Mouse (Mus musculus) mouse trophoblast stem cell (cell line): ENCODE data around the gene Plvap.

Experiments
- in situ Hi-C, 2 experiments: fragments of 300-500 bp; cut with MseI, MboI; formaldehyde crosslinking; loops; 2 replicates in 1 of 2; 3 replicates in 1 of 2; pipeline ENCODE4 v1.15.1; 2025

Gene Plvap

GRCm38 (mm10) chr8:71487691-71488445, 23.7 kb downstream of the Plvap start, which contains the start of gene Gtpbp3:
Gene Gtpbp3, plus strand, starts transcription at chr8:71488103.
- in situ Hi-C loops, result no loop called here

DNA sequence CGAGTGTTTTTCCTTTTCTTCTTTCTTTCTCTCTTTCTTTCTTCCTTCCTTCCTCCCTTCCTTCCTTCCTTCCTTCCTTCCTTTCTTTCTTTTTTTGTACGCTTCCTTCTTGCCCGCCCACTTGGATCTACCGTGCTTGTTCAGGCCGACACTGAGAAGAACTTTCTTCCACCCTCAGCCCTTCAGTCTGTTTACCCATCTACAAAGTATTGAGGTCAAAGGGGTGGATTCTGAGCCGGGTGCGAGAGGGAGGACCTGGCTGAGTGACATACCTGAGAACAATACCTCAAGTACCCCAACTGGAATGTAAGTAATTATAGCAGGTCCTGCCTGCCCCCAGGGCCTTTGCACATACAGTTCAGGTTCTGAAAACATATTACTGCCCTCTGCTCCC, 25.4 kb downstream of the Plvap start:
- in situ Hi-C loops, result no loop called here

DNA sequence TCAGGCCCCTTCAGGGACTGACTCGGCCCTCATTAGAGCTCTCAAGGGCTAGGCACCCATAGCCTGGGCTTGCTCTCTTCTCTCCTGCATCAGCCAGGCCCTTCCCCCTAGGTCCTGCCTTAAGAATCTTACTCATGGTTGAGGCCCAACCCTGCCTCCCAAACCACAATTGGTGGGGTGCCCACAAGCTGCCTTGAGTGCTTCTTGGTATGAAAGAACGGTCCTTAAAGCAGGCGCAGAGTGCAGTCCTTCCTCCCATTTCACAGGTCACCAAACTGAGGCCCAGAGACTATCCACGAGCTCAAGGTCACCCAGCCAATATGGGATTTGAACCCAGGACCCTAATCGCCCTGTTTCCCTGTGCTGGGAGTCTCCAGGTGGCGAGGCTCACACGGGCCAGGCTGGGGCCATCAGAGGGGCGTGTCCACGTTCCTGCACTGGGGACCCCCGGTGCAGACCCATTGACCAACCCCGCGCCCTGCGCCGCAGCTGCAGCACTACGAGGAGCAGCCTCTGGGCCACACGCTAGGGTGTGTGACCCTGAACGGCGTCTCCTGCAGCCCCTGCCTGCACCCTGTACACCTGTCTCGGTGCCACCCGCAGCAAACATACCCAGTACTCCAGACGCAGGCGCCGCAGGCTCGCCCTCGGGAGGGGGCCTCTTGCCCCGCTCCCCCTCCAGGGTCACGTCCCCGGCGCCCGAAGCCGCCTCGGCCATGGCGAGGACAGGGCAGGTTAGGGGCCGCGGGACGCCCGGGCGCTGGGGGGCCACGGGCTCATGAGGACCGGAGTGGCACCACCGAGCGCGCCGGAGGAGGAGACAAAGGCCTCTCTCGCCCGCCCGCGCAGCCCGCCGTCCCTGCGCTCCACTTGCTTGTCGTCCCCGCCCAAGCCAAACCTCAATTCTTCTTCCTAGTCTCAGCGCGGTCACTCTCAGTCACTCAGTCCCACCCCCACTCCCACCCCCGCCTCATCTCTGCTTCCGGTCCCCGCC, 26.1 kb downstream of the Plvap start, which contains the start of gene Ano8:
TSS of gene Ano8 (minus strand) at position 822 of the 994 bp plus-strand sequence.
- in situ Hi-C loops, result no loop called here

DNA sequence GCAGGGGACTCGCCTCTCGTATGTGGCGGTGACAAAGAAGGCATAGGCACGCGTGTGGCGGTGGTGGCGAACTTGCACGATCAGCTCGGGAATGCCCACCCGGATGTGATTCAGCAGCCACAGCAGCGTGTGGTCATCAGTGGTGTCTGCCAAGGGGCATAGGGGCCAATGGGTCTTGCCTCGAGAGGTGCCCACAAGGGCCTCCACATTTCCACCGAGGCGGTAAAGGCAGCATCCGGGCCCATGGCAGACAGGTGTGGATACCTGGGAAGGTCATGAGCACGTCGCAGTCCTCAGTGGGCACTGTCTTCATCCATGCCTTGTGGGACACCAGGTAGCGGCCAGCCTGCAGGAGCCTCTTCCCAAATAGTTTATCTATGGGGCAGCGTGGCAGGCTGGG, 26.8 kb downstream of the Plvap start:
- in situ Hi-C loops, result no loop called here

DNA sequence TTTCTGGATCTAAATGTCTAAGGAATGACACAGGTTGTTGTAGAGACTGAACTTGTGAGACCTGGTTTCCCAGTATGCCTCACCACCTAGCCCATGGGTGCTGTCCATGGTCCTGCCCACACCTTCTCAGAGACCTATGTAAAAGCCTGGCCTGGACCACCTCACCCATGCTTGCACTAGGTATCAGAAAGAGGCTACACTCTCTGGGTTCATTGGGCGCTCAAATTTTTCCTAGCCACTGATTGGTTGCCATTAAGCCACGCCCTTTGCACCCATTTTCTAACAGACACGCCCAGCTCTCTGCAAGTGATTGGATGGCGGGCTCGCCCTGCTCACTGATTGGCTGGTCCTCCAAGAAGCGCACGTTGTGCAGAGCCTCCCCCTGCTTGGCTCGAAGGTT, 27.6 kb downstream of the Plvap start:
- in situ Hi-C loops, result no loop called here

DNA sequence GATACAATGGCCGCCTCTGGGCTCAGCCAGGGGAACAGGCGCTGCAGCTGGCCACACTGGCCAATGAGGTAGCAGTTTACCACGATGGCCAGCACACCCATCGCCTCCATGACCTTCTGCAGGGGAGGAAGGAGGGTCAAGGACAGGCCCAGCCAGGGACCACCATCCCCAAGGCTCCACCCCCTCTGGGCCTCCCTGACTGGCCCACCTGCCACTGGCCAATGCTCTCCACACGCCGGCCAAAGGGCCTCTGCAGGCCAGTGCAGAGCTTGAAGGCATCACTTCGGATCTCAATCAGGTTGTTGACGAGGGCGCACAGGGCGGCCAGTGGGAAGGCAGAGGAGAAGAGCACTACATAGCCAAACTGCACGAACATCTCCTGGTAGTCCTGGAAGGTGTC, 32.6 kb downstream of the Plvap start:
- in situ Hi-C loops, result no loop called here

- in situ Hi-C loops, result no loop called here
Observed at GRCm38 (mm10) chr8:71477196-71477845, 34.2 kb downstream of the Plvap start.

DNA sequence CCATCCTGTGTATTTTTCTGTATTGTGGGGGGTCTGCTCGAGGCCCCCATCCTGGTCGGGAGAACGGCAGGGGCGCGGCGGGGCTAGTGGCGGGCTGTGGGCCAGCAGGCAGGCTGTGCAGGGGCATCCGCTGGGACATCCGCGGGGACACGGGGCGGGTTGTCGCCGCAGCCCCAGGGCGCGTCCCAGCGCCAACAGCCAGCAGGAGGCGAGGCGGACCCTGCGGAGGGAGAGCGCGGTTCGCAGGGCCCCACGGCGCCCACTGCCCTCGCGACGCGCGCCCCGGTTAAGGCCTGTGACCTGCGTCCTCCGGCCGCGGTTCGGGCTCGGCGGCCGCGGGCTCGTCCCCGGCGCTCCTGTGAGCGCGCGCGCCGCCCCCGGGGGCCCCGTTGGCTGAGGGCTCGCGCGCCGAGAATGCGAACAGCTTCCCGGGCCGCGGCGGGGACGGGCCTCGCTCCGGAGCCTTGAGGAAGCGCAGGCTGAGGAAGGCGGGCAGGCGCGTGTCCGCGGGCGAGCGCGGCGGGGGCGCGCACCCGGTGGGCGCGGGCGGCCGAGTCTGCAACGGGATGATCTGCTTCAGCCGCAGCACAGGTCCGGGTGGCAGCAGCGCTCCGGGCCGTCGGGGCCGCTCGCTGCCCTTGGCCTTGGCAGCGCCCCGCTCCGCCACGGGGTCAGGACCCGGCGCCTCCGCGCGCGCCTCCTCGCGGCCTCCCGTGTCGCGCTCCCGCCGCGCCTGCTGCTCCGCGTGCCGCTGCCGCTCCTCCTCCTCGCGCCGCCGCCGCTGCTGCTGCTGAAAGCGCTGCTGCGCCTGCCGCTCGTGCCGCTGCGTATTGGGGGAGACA, 35.2 kb downstream of the Plvap start:
- in situ Hi-C loops, result no loop called here

- in situ Hi-C loops, result no loop called here
Observed at GRCm38 (mm10) chr8:71475702-71476075, 35.9 kb downstream of the Plvap start.

GRCm38 (mm10) chr8:71474785-71475701, 36.5 kb downstream of the Plvap start:
- in situ Hi-C loops, result no loop called here

- in situ Hi-C loops, result no loop called here
Observed at GRCm38 (mm10) chr8:71474344-71474743, 37.2 kb downstream of the Plvap start.

DNA sequence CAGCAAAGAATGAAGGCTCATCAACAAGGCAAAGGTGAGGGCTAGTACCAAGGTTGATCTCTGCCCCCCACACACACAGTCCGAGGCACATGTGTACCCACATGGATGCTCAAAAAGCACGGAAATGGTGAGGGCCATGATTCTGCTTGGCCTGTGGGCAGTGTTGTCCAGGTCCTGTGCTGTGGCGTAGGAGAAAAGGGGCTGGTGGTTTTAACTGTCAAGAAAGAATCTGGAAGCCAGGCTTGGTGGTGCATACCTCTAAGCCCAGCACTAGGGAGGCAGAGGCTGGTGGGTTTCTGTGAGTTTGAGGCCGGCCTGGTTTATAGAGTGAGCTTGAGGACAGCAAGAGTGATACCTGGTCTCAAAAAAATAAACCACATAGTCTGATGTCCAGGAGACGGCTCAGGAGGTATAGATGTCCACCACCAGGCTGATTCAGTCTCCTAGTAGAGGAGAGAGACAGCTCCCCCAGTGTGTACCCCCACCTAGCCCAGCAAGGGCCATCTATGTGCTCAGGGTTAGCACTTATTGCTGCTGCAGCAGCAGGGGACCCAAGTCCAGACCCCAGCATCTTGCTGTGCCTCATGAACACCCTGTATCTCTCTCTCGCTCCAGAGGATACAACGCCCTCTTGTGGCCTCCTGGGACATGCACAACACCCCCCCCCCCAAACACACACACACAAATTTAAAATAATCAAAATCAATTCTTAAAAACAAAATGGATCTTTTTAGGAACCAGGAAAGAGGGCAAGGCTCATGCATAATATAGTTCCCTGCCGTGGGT, 38.8 kb downstream of the Plvap start:
- in situ Hi-C loops, result no loop called here

DNA sequence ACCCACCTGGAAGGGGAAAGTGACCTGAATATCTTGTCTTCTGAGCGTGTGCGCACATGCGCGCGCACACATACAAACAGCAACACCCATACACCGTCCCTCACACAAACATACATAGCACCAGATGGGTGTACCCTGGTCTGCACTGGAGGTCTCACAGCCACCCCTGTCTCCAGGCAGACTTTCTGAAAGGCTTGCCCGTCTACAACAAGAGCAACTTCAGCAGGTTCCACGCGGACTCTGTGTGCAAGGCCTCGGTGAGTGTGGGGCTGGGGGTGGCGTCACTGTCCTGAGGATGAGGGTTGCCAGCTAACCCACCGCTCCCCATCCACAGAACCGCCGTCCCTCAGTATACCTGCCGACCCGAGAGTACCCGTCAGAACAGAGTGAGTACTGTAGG, 39.7 kb downstream of the Plvap start:
- in situ Hi-C loops, result no loop called here

- in situ Hi-C loops, result no loop called here
Observed at GRCm38 (mm10) chr8:71470913-71471255, 40.7 kb downstream of the Plvap start.

DNA sequence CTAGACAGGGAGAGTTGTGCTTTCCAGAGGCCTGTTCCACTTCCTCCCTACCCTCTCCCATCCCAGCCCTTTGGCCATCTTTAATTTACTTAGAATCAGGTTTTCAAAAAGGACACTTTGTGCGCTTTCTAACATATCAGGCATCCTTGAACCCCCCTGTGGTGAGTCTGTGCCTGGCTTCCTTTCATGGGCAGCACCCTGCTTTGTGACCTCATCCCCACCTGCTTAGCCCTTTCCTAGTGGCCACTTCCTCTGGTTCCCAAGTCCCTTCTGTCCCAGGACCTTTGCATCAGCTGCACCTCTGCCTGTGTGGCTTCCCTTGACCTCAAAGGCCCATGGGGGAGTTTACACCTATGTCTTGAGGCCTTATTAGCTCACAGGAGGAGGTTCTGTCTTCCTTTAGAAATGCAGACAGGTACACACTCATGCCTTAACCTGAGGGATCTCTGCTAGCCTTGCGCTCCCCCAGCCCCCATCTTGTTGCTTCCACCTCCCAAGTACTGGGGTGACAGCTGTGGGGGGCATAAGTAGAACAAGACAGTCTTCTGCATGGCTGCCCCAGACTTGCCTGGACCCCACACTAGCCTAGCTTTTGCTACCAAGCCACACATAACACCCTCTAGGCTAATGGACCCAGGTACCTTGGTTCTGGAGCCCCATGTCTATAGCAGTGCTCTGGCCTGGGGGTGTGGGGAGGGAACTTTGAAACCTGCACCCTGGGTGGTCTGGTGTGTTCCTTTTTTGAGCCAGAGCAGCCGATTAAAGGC, 41.2 kb downstream of the Plvap start:
- in situ Hi-C loops, result no loop called here

- in situ Hi-C loops, result no loop called here
Observed at GRCm38 (mm10) chr8:71469411-71469810, 42.1 kb downstream of the Plvap start.

DNA sequence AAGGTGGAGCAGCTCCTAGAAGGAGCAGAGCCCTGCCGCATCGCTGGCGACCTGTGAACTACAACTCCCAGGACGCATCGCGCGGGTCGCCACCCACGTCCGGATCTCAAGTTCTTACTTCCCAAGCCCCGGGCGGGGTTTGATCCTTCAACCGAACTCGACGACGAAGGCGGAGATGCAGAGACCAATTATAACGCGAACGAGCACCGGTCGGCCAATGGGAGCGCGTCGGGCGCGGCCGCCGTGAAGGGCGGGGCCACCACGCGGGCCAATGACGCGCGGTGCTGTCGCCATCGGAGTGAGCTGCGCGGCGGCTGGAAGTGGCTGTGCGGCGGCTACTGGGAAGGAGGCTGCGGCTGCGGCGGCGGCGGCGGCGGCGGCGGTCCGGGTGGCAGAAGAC, 42.6 kb downstream of the Plvap start, which contains the start of gene Dda1:
TSS of gene Dda1 (plus strand) at position 284 of the 400 bp plus-strand sequence.
- in situ Hi-C loops, result no loop called here

DNA sequence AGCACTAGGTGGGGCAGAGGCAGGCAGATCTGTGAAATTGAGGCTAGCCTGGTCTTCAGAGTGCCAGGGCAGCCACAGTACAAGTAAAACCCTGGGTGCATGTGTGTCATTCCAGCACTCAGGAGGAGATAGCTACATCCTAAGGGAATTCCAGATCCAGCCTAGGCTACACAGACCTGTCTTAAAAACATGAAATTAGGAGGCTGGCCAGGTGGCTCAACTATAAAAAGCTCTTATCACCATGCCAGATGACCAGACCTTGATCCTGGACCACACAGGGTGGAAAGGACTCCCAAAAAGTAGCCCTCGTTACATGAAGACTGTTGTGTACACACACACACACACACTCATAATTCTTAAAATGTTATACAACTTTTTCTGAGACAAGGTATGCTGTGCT, 43.6 kb downstream of the Plvap start:
- in situ Hi-C loops, result no loop called here

DNA sequence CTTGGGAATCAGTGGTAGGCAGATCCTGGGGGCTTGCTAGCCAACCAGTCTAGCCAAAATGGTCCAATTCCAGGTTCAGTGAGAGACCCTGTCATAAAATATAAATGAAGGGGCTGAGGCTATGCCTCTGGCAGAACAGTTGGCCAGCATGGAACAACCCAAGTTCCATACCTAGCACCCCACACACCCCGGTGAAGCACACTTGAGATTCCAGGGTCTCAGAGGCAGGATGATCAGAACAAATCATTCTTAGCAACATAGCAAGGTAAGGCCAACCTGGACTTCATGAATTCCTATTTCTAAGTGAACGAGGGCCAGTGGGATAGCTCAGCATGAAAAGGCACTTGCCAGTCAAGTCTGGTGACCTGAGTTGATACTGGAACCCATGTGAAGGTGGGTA, 44.4 kb downstream of the Plvap start:
- in situ Hi-C loops, result no loop called here
